ENCODE assay signal across 15 mouse cellular contexts in the genomic region with DNA sequence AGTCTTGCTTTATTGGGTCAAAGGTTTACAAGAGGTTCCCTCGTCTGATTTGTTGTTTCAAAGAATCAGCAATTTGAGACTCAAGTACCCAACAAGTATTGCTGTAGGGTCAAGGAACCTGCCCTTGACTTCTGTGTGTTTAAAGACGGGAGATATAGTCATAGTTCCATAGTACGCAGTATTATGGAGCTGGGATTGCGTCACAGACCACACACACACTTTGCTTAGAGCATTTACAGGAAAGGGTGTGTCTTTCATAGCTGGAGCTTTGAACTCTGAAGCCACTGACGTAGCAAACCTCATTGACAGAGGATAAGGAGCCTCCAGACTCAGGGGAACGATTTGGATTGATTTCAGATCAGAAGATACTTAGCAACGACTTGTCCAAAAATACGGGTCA.
DNase-seq lines count a peak whose midpoint lies in the region; ATAC-seq and TF ChIP-seq lines count a peak whose summit lies in the region.
"Had no signal": no experiment of that assay in that cellular context is flagged by ENCODE, and none has a peak within 500 bp of the region (broad histone marks: within the 10 kb centered on the region; RNA-seq: fewer than 3 reads in every experiment).

No protein-coding gene starts in this region.

- WGBS in intestine, postnatal 0 days = 23% methylated on average over 8 of the region's 8 CpGs

- no peaks in the 10 kb centered on the region for H3K36me3 ChIP-seq in intestine, postnatal 0 days (ENCODE audit: control insufficient read depth, insufficient read depth)
- H3K36me3 ChIP-seq: limb, embryonic 10.5 days; liver, embryonic 15.5 days had no signal

- peak; percentile 8 for DNase-seq in lung, postnatal 36 days
- DNase-seq in lung, postnatal 14 days = no peak
- DNase-seq in NIH3T3 (ENCODE audit: low read depth) = peak; percentile 48
- DNase-seq in left cerebral cortex, postnatal 10 days (ENCODE audit: extremely low spot score in 1 of 2, low spot score in 2 of 2) = no peak
- DNase-seq in spleen, postnatal 4 days (ENCODE audit: low spot score in 2 of 2) = no peak
- DNase-seq in frontal cortex, postnatal 10 days (ENCODE audit: low spot score in 2 of 2) = no peak
- DNase-seq: adrenal gland, postnatal 25 days; cerebellum, adult 9-10 months; gastrocnemius, adult 2 months; heart, adult 18-20 months; kidney, adult 2 months had no signal

- no peak overlapping the region for H3K4me3 ChIP-seq in intestine, postnatal 0 days (ENCODE audit: low read depth, low read length)
- H3K4me3 ChIP-seq: gastrocnemius, adult 2 months; limb, embryonic 10.5 days; liver, embryonic 15.5 days had no signal

- H3K4me1 ChIP-seq in intestine, postnatal 0 days (replicated peaks; ENCODE audit: control insufficient read depth, insufficient read depth, low read length) = no peaks in the 10 kb centered on the region
- H3K4me1 ChIP-seq: limb, embryonic 10.5 days; liver, embryonic 15.5 days had no signal

- no peak overlapping the region for H3K9ac ChIP-seq in intestine, postnatal 0 days (ENCODE audit: low read depth, low read length)
- H3K9ac ChIP-seq: liver, embryonic 15.5 days had no signal

- no peaks in the 10 kb centered on the region for H3K27me3 ChIP-seq in intestine, postnatal 0 days (replicated peaks; ENCODE audit: control insufficient read depth, insufficient read depth, low read length)
- H3K27me3 ChIP-seq: liver, embryonic 15.5 days had no signal

- H3K4me2 ChIP-seq in intestine, postnatal 0 days (replicated peaks; ENCODE audit: low read depth) = 0 out of 2 replicates have a peak overlapping the region, but pooled peaks have one; percentile 4
- H3K4me2 ChIP-seq: liver, embryonic 15.5 days had no signal

- H3K27ac ChIP-seq in intestine, postnatal 0 days (ENCODE audit: low read depth, low read length) = 0 out of 2 replicates have a peak overlapping the region, but pooled peaks have one; percentile 3
- H3K27ac ChIP-seq: gastrocnemius, adult 2 months; limb, embryonic 10.5 days; liver, embryonic 15.5 days had no signal

- ATAC-seq in intestine, postnatal 0 days = peak; percentile 87
- ATAC-seq: forebrain, embryonic 14.5 days had no signal

- intact Hi-C loops in left cerebral cortex, postnatal 10 days (cut with DNase I) = loop anchor here (2.0 kb wide), 1 partner anchor 752 kb away; no protein-coding TSS in a partner anchor

- H3K9me3 ChIP-seq in intestine, postnatal 0 days (ENCODE audit: control insufficient read depth) = no peaks in the 10 kb centered on the region
- H3K9me3 ChIP-seq: limb, embryonic 10.5 days; liver, embryonic 15.5 days had no signal

- TF ChIP-seq CTCF in intestine, postnatal 0 days (IDR thresholded peaks at IDR 0.05; ENCODE audit: low read depth) = no peak

Comparison
In these comparisons a context has a peak if more than half of its experiments do, and no peak if none do; other contexts are left out.
1. DNase-seq: peak in lung, postnatal 36 days (single experiment) and NIH3T3 (single experiment); none in lung, postnatal 14 days (single experiment), left cerebral cortex, postnatal 10 days (0 of 2), spleen, postnatal 4 days (0 of 2) and frontal cortex, postnatal 10 days (0 of 2).